Mouse (Mus musculus): ENCODE data around the gene Nsfl1c. TPM values are rescaled to one million over a fixed set of nuclear protein-coding genes. Genes with fewer than 3 reads are reported as not detected.

The Nsfl1c gene
- polyA plus RNA-seq, 1 experiment = 27.3 TPM

- Histone ChIP-seq H3K4me1 (ENCODE audit: control insufficient read depth, insufficient read depth, low read length) (no peaks in the 10 kb centered on the region), H3K27ac (ENCODE audit: control insufficient read depth, insufficient read depth, low read depth, low read length) (no peak overlapping the region), H3K27me3 (ENCODE audit: control insufficient read depth, insufficient read depth, low read length) (no peaks in the 10 kb centered on the region), H3K36me3 (ENCODE audit: control insufficient read depth, insufficient read depth, low read length) (no peaks in the 10 kb centered on the region), H3K4me3 (ENCODE audit: control insufficient read depth, low read depth, low read length) (no peak overlapping the region)
- no peak for TF ChIP-seq CTCF (IDR thresholded peaks at IDR 0.05; ENCODE audit: control insufficient read depth, insufficient read depth, insufficient replicate concordance, low read depth, low read length)
- TF ChIP-seq POLR2A (IDR thresholded peaks at IDR 0.05; ENCODE audit: control insufficient read depth, low read depth, low read length) = no peak
These were observed 39.6 kb downstream of the Nsfl1c start for GRCm38 (mm10) chr2:151533632-151534031.

GRCm38 (mm10) chr2:151535961-151536617, 42.1 kb downstream of the Nsfl1c start:
- H3K27me3 ChIP-seq (ENCODE audit: control insufficient read depth, insufficient read depth, low read length) = no peaks in the 10 kb centered on the region
- no peak overlapping the region for H3K27ac ChIP-seq (ENCODE audit: control insufficient read depth, insufficient read depth, low read depth, low read length)
- no peaks in the 10 kb centered on the region for H3K36me3 ChIP-seq (ENCODE audit: control insufficient read depth, insufficient read depth, low read length)
- H3K4me3 ChIP-seq (ENCODE audit: control insufficient read depth, low read depth, low read length) = no peak overlapping the region
- no peaks in the 10 kb centered on the region for H3K4me1 ChIP-seq (ENCODE audit: control insufficient read depth, insufficient read depth, low read length)
- no peak for TF ChIP-seq POLR2A (IDR thresholded peaks at IDR 0.05; ENCODE audit: control insufficient read depth, low read depth, low read length)

- H3K36me3 ChIP-seq (ENCODE audit: control insufficient read depth, insufficient read depth, low read length) = no peaks in the 10 kb centered on the region
- TF ChIP-seq CTCF (IDR thresholded peaks at IDR 0.05; ENCODE audit: control insufficient read depth, insufficient read depth, insufficient replicate concordance, low read depth, low read length) (no peak), POLR2A (IDR thresholded peaks at IDR 0.05; ENCODE audit: control insufficient read depth, low read depth, low read length) (no peak)
- H3K27me3 ChIP-seq (ENCODE audit: control insufficient read depth, insufficient read depth, low read length) = no peaks in the 10 kb centered on the region
- peaks cover 2% of the 10 kb centered on the region; the same call in 1 of the 2 replicates for H3K4me1 ChIP-seq (ENCODE audit: control insufficient read depth, insufficient read depth, low read length)
- no peak overlapping the region for H3K4me3 ChIP-seq (ENCODE audit: control insufficient read depth, low read depth, low read length)
- H3K27ac ChIP-seq (ENCODE audit: control insufficient read depth, insufficient read depth, low read depth, low read length) = no peak overlapping the region
These were observed 42.6 kb downstream of the Nsfl1c start for GRCm38 (mm10) chr2:151536618-151536974.

- no peak overlapping the region for H3K27ac ChIP-seq (ENCODE audit: control insufficient read depth, insufficient read depth, low read depth, low read length)
- peaks cover 7% of the 10 kb centered on the region for H3K4me1 ChIP-seq (ENCODE audit: control insufficient read depth, insufficient read depth, low read length)
- no peaks in the 10 kb centered on the region for H3K27me3 ChIP-seq (ENCODE audit: control insufficient read depth, insufficient read depth, low read length)
- no peaks in the 10 kb centered on the region for H3K36me3 ChIP-seq (ENCODE audit: control insufficient read depth, insufficient read depth, low read length)
- no peak overlapping the region for H3K4me3 ChIP-seq (ENCODE audit: control insufficient read depth, low read depth, low read length)
- no peak for TF ChIP-seq POLR2A (IDR thresholded peaks at IDR 0.05; ENCODE audit: control insufficient read depth, low read depth, low read length)
- no peak for TF ChIP-seq CTCF (IDR thresholded peaks at IDR 0.05; ENCODE audit: control insufficient read depth, insufficient read depth, insufficient replicate concordance, low read depth, low read length)
These were observed 44.7 kb downstream of the Nsfl1c start for GRCm38 (mm10) chr2:151538646-151539045.

- no peak for TF ChIP-seq CTCF (IDR thresholded peaks at IDR 0.05; ENCODE audit: control insufficient read depth, insufficient read depth, insufficient replicate concordance, low read depth, low read length)
- peak; percentile 97; the same call in 1 of the 2 replicates for TF ChIP-seq POLR2A (IDR thresholded peaks at IDR 0.05; ENCODE audit: control insufficient read depth, low read depth, low read length)
- H3K4me3 ChIP-seq (ENCODE audit: control insufficient read depth, low read depth, low read length) = peak within 1 kb of the TSS; percentile 96
- H3K36me3 ChIP-seq (ENCODE audit: control insufficient read depth, insufficient read depth, low read length) = peaks cover 4% of the 10 kb centered on the region
These were observed 48.5 kb downstream of the Nsfl1c start, which contains the start of gene Fkbp1a for GRCm38 (mm10) chr2:151542323-151543062. TSS of gene Fkbp1a (plus strand) at chr2:151542483.

GRCm38 (mm10) chr2:151543063-151543895, 49.3 kb downstream of the Nsfl1c start:
- Histone ChIP-seq H3K36me3 (ENCODE audit: control insufficient read depth, insufficient read depth, low read length) (peaks cover 4% of the 10 kb centered on the region), H3K4me3 (ENCODE audit: control insufficient read depth, low read depth, low read length) (peak overlapping the region; percentile 96), H3K27ac (ENCODE audit: control insufficient read depth, insufficient read depth, low read depth, low read length) (peak overlapping the region; percentile 93), H3K4me1 (ENCODE audit: control insufficient read depth, insufficient read depth, low read length) (peaks cover 9% of the 10 kb centered on the region), H3K27me3 (ENCODE audit: control insufficient read depth, insufficient read depth, low read length) (no peaks in the 10 kb centered on the region)
- TF ChIP-seq POLR2A (IDR thresholded peaks at IDR 0.05; ENCODE audit: control insufficient read depth, low read depth, low read length) (no peak), CTCF (IDR thresholded peaks at IDR 0.05; ENCODE audit: control insufficient read depth, insufficient read depth, insufficient replicate concordance, low read depth, low read length) (no peak)

More at GRCm38 (mm10) chr2:151542323-151543062, 48.5 kb downstream of the Nsfl1c start, which contains the start of gene Fkbp1a:
- H3K27me3 ChIP-seq (ENCODE audit: control insufficient read depth, insufficient read depth, low read length) = no peaks in the 10 kb centered on the region
- H3K27ac ChIP-seq (ENCODE audit: control insufficient read depth, insufficient read depth, low read depth, low read length) = peak within 1 kb of the TSS; percentile 94
- peaks cover 9% of the 10 kb centered on the region for H3K4me1 ChIP-seq (ENCODE audit: control insufficient read depth, insufficient read depth, low read length)

GRCm38 (mm10) chr2:151544673-151545072, 50.7 kb downstream of the Nsfl1c start:
- Histone ChIP-seq H3K4me1 (ENCODE audit: control insufficient read depth, insufficient read depth, low read length) (peaks cover 9% of the 10 kb centered on the region), H3K27me3 (ENCODE audit: control insufficient read depth, insufficient read depth, low read length) (no peaks in the 10 kb centered on the region), H3K27ac (ENCODE audit: control insufficient read depth, insufficient read depth, low read depth, low read length) (no peak overlapping the region), H3K4me3 (ENCODE audit: control insufficient read depth, low read depth, low read length) (no peak overlapping the region), H3K36me3 (ENCODE audit: control insufficient read depth, insufficient read depth, low read length) (peaks cover 4% of the 10 kb centered on the region)
- TF ChIP-seq POLR2A (IDR thresholded peaks at IDR 0.05; ENCODE audit: control insufficient read depth, low read depth, low read length) (no peak), CTCF (IDR thresholded peaks at IDR 0.05; ENCODE audit: control insufficient read depth, insufficient read depth, insufficient replicate concordance, low read depth, low read length) (no peak)

Measured in testis, adult 2 months (tissue).